Comparison of ENCODE assay signal across 8 mouse cellular contexts in genomic region chr3:134237113-134237805, GRCm38 (mm10). TPM values are rescaled to one million over a fixed set of nuclear protein-coding genes. Genes with fewer than 3 reads are reported as not detected.
DNase-seq lines count a peak whose midpoint lies in the region; ATAC-seq and TF ChIP-seq lines count a peak whose summit lies in the region.

No protein-coding gene starts in this region.

- no peak for ATAC-seq in hindbrain, embryonic 12.5 days (ENCODE audit: low FRiP score)
- ATAC-seq in midbrain, embryonic 16.5 days = no peak

- no peaks in the 10 kb centered on the region for H3K9me3 ChIP-seq in hindbrain, embryonic 12.5 days (replicated peaks)
- H3K9me3 ChIP-seq in midbrain, embryonic 16.5 days (replicated peaks; ENCODE audit: control insufficient read depth, low read length, poor library complexity, severe bottlenecking) = no peaks in the 10 kb centered on the region

- H3K27ac ChIP-seq in heart, adult 2 months = peak overlapping the region; percentile 66
- H3K27ac ChIP-seq in cortical plate, adult 2 months (ENCODE audit: insufficient read depth, low read length) = no peak overlapping the region
- H3K27ac ChIP-seq in hindbrain, embryonic 12.5 days = peak overlapping the region; percentile 100
- H3K27ac ChIP-seq in midbrain, embryonic 16.5 days (ENCODE audit: low read length) = peak overlapping the region; percentile 98

- DNase-seq in heart, adult 2 months = no peak
- DNase-seq in heart, postnatal 25 days (ENCODE audit: low spot score) = no peak
- DNase-seq in adrenal gland, adult 18-20 months (ENCODE audit: low spot score in 2 of 2) = no peak
- no peak for DNase-seq in spleen, postnatal 36 days (ENCODE audit: low spot score in 2 of 2)
- no peak for DNase-seq in spleen, adult 18-20 months

- H3K4me1 ChIP-seq in heart, adult 2 months (ENCODE audit: control insufficient read depth, insufficient read depth, low read length) = peaks cover 2% of the 10 kb centered on the region
- H3K4me1 ChIP-seq in cortical plate, adult 2 months (ENCODE audit: control insufficient read depth, insufficient read depth, low read length) = peaks cover 2% of the 10 kb centered on the region
- peaks cover 12% of the 10 kb centered on the region for H3K4me1 ChIP-seq in hindbrain, embryonic 12.5 days
- H3K4me1 ChIP-seq in midbrain, embryonic 16.5 days (ENCODE audit: control insufficient read depth, insufficient read depth, low read length) = peaks cover 12% of the 10 kb centered on the region

- H3K27me3 ChIP-seq in heart, adult 2 months (ENCODE audit: control insufficient read depth, insufficient read depth, low read length) = no peaks in the 10 kb centered on the region
- H3K27me3 ChIP-seq in hindbrain, embryonic 12.5 days = no peaks in the 10 kb centered on the region
- H3K27me3 ChIP-seq in midbrain, embryonic 16.5 days (ENCODE audit: control insufficient read depth, insufficient read depth, low read depth, low read length) = no peaks in the 10 kb centered on the region

- no peaks in the 10 kb centered on the region for H3K79me2 ChIP-seq in heart, adult 2 months (replicated peaks; ENCODE audit: control insufficient read depth, insufficient read depth, low read length)

- WGBS in heart, adult 2 months = 76% methylated on average over 3 of the region's 3 CpGs
- 21% methylated on average over 3 of the region's 3 CpGs for WGBS in hindbrain, embryonic 12.5 days
- WGBS in midbrain, embryonic 16.5 days = 3% methylated on average over 3 of the region's 3 CpGs

- H3K9ac ChIP-seq in heart, adult 2 months (ENCODE audit: low read depth, low read length) = no peak overlapping the region
- peak overlapping the region; percentile 69 for H3K9ac ChIP-seq in hindbrain, embryonic 12.5 days
- H3K9ac ChIP-seq in midbrain, embryonic 16.5 days (ENCODE audit: low read depth, low read length) = peak overlapping the region; percentile 77

- TF ChIP-seq CTCF in heart, adult 2 months (IDR thresholded peaks at IDR 0.05) = no peak
- TF ChIP-seq CTCF in cortical plate, adult 2 months (IDR thresholded peaks at IDR 0.05; ENCODE audit: extremely low read depth, insufficient read depth, low read length) = no peak

- no peak for TF ChIP-seq EP300 in heart, adult 2 months (IDR thresholded peaks at IDR 0.05; ENCODE audit: insufficient read depth, low read depth, low read length)

- H3K4me3 ChIP-seq in heart, adult 2 months = no peak overlapping the region; the same call in 1 of the 2 replicates
- peak overlapping the region; percentile 93 for H3K4me3 ChIP-seq in cortical plate, adult 2 months (ENCODE audit: insufficient read depth, low read length)
- peak overlapping the region; percentile 82 for H3K4me3 ChIP-seq in hindbrain, embryonic 12.5 days
- peak overlapping the region; percentile 59 for H3K4me3 ChIP-seq in midbrain, embryonic 16.5 days (ENCODE audit: low read depth, low read length)

- no peak for TF ChIP-seq POLR2A in heart, adult 2 months (IDR thresholded peaks at IDR 0.05; ENCODE audit: insufficient read depth, low read depth, low read length)
- TF ChIP-seq POLR2A in cortical plate, adult 2 months (IDR thresholded peaks at IDR 0.05; ENCODE audit: extremely low read depth, insufficient read depth, low read length) = no peak

- peak overlapping the region; percentile 76 for H3K4me2 ChIP-seq in hindbrain, embryonic 12.5 days (replicated peaks)
- peak overlapping the region; percentile 55 for H3K4me2 ChIP-seq in midbrain, embryonic 16.5 days (ENCODE audit: low read length)

- intact Hi-C loops in heart, adult 2 months (cut with DNase I) = loop anchor here (5.0 kb wide), 1 partner anchor 35 kb away; no protein-coding TSS in a partner anchor
- intact Hi-C loops in heart, postnatal 25 days (cut with DNase I) = loop anchor here (10.0 kb wide), 1 partner anchor 188 kb away; no protein-coding TSS in a partner anchor

- H3K36me3 ChIP-seq in heart, adult 2 months (ENCODE audit: control insufficient read depth, insufficient read depth, low read length) = no peaks in the 10 kb centered on the region; the same call in 1 of the 2 replicates
- H3K36me3 ChIP-seq in hindbrain, embryonic 12.5 days = 0 out of 2 replicates have a peak, but pooled peaks cover 2% of the 10 kb centered on the region
- H3K36me3 ChIP-seq in midbrain, embryonic 16.5 days (ENCODE audit: control insufficient read depth, insufficient read depth, low read length) = no peaks in the 10 kb centered on the region

RNA-seq across cellular contexts. Expression of gene Cxxc4, which starts 1.0 kb away (rescaled TPM):
- total RNA-seq in heart, adult 2 months (2021) = 1 to 10 TPM; 2.9 to 4.1 TPM
- 1.2 and 1.5 TPM in 2 replicates for polyA plus RNA-seq in heart, adult 2 months (2012; rRNA removed)
- total RNA-seq in heart, postnatal 25 days (2021) = 1 to 10 TPM; 2.4 to 2.6 TPM
- 12.6 and 13.3 TPM in 2 replicates for polyA plus RNA-seq in cortical plate, adult 2 months (2012; rRNA removed)
- polyA plus RNA-seq in hindbrain, embryonic 12.5 days (2016; fragmentation: Nextera tagmentation; extraction: Ambion mirVana) = 22.7 and 26.4 TPM in 2 replicates
- 43.6 and 45.6 TPM in 2 replicates for polyA plus RNA-seq in midbrain, embryonic 16.5 days (2015; fragmentation: Nextera tagmentation; extraction: Ambion mirVana)
- total RNA-seq in adrenal gland, adult 18-20 months (2021) = 1 to 10 TPM; 4.9 TPM
